Mouse (Mus musculus) small intestine, adult 2 months (tissue): ENCODE measurements around the gene Sh2d7.

Experiments used
- CTCF ChIP-seq: fragments of 200-500 bp; IDR thresholded peaks from 2 replicates; pipeline ENCODE4 v1.5.1; 2012; ENCODE audit warnings: low read depth, mild to moderate bottlenecking, control low read depth, inconsistent platforms, low read length, moderate library complexity, mixed read lengths; ENCODE audit not compliant: insufficient replicate concordance, insufficient read length; ENCODE audit errors: extremely low read depth
- POLR2A ChIP-seq: fragments of 200-500 bp; IDR thresholded peaks from 2 replicates; pipeline ENCODE4 v1.6.1; 2012; ENCODE audit warnings: low read depth, mild to moderate bottlenecking, control low read depth, inconsistent platforms, low read length, moderate library complexity

DNA sequence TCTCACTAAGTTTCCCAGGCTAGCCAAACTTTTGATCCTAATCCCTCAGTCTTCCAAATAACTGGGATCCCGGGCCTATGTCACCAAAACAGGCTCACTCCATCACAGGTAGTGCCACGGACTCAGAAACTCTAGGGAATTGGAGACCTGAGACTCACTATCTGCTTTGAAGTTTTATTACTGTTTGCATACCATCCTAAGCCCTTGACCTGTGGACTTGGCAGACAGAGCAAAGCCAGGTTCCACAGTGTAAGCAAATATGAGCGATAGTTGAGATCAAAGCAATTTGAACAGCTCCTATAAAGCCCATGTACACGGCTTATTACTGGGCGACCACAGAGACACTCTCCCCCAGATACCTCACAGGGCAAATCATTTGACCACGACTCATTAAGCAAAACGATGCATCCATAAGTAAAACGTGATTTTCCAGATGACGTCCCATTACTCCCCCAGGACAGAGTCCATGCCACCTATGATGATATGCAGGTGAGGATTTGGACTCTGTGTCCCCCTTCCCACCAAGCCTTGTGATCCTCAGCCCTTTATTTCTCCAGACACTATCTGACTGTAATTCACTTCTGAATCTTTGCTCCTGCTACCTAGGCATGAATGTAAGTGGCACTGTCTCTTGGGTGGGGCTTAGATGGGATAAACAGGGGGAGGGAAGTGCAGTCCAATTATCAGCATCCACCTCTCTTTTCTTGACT lies 32.5 kb downstream of the Sh2d7 start:
- TF ChIP-seq POLR2A (no peak), CTCF (no peak)
